Mouse (Mus musculus): Measurements from ENCODE around the gene Slc35c2.

DNA sequence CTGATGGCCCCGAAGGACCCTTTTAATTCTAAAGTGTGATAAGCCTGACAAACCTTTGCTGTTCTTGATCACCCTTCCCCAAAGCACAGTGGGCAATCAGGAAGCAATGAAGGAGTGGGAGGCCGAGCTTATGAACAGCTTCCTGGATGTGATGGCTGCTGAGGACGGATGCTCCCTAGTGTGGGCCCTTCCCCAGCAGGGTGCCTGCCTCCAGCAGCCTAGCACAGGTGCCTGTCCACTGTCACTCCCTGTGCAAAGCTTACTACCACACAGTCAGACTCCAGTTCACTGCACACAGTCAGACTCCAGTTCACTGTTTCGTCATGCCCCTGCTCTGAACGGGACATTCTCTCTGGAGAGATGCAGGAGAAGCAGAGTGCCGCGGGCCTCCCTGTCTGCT, 24.7 kb upstream of the Slc35c2 start:
- TF ChIP-seq CHD2 (IDR thresholded peaks at IDR 0.05; ENCODE audit: low read depth, low read length) (no peak), ZC3H11A (IDR thresholded peaks at IDR 0.05; ENCODE audit: borderline replicate concordance, low read depth, low read length) (no peak), ZNF384 (IDR thresholded peaks at IDR 0.05; ENCODE audit: low read depth, low read length) (no peak), MAFK (IDR thresholded peaks at IDR 0.05; ENCODE audit: insufficient read depth, low read depth, low read length) (no peak)
